Mouse (Mus musculus): Measurements from ENCODE around the gene Slc5a5.

- TF ChIP-seq CTCF (IDR thresholded peaks at IDR 0.05; ENCODE audit: insufficient read depth, low read depth, low read length), result no peak
- TF ChIP-seq POLR2A (IDR thresholded peaks at IDR 0.05; ENCODE audit: insufficient read depth, low read depth, low read length), result no peak
These were observed 21.0 kb upstream of the Slc5a5 start for GRCm38 (mm10) chr8:70913523-70913922.

All from olfactory bulb, adult 2 months (tissue).